ENCODE assay signal across 12 mouse cellular contexts in the genomic region with DNA sequence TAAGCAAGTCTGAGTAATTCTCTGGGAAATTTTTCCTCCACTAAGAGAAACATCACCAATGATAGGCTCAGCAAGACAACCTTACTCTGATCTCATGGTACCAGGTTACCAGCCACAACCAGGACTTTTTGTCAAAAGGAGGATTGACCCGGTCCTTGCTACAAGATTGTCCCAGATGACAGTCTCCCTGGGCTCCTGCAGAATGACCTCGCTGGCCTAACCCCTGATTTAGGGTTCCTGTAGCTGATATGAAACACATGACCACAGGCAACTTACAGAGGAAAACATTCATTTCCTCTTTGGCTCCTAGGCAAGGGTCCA.
A peak's percentile ranks its signal among the peaks of the same experiment; 100 is the strongest.
DNase-seq lines count a peak whose midpoint lies in the region; ATAC-seq and TF ChIP-seq lines count a peak whose summit lies in the region.
"Had no signal": no experiment of that assay in that cellular context is flagged by ENCODE, and none has a peak within 500 bp of the region (broad histone marks: within the 10 kb centered on the region; RNA-seq: fewer than 3 reads in every experiment).

No protein-coding gene starts in this region.

- no peak overlapping the region for H3K4me3 ChIP-seq in hindbrain, embryonic 14.5 days (replicated peaks; ENCODE audit: low read length)
- H3K4me3 ChIP-seq in hindbrain, postnatal 0 days (ENCODE audit: low read length): no peak overlapping the region
- peak overlapping the region; percentile 37 for H3K4me3 ChIP-seq in bone marrow macrophage, adult 2 months (ENCODE audit: insufficient read depth, low read length)
- no peak overlapping the region for H3K4me3 ChIP-seq in heart, embryonic 14.5 days (ENCODE audit: control insufficient read depth in 1 of 2, insufficient read depth in 1 of 2, low read depth in 1 of 2, low read length in 2 of 2)
- no peak overlapping the region for H3K4me3 ChIP-seq in thymus, adult 2 months (ENCODE audit: control insufficient read depth, insufficient read depth, low read length)
- H3K4me3 ChIP-seq: neural tube, embryonic 12.5 days had no signal

- WGBS in hindbrain, embryonic 14.5 days: 90% methylated on average over 2 of the region's 2 CpGs
- 73% methylated on average over 2 of the region's 2 CpGs for WGBS in hindbrain, postnatal 0 days
- WGBS in heart, embryonic 14.5 days: 57% methylated on average over 2 of the region's 2 CpGs
- WGBS in thymus, adult 2 months: 49% methylated on average over 2 of the region's 2 CpGs

- H3K36me3 ChIP-seq in hindbrain, embryonic 14.5 days (replicated peaks; ENCODE audit: control insufficient read depth, insufficient read depth): peaks cover 18% of the 10 kb centered on the region
- peaks cover 8% of the 10 kb centered on the region; the same call in 1 of the 2 replicates for H3K36me3 ChIP-seq in hindbrain, postnatal 0 days (ENCODE audit: insufficient read depth, low read length)
- peaks cover 16% of the 10 kb centered on the region for H3K36me3 ChIP-seq in heart, embryonic 14.5 days (ENCODE audit: control insufficient read depth, insufficient read depth, low read length)
- no peaks in the 10 kb centered on the region for H3K36me3 ChIP-seq in thymus, adult 2 months (ENCODE audit: control insufficient read depth, insufficient read depth, low read length)

- 0 out of 2 replicates have a peak overlapping the region, but pooled peaks have one; percentile 57 for H3K27ac ChIP-seq in hindbrain, embryonic 14.5 days
- H3K27ac ChIP-seq in hindbrain, postnatal 0 days: no peak overlapping the region; the same call in 1 of the 2 replicates
- peak overlapping the region; percentile 95 for H3K27ac ChIP-seq in bone marrow macrophage, adult 2 months (ENCODE audit: insufficient read depth, low read depth, low read length)
- H3K27ac ChIP-seq in heart, embryonic 14.5 days (replicated peaks in 1 of 2; ENCODE audit: control insufficient read depth in 1 of 2, insufficient read depth in 1 of 2, low read depth in 2 of 2, low read length in 2 of 2): peak overlapping the region; percentile 57 to 72
- H3K27ac ChIP-seq in thymus, adult 2 months (ENCODE audit: control insufficient read depth, insufficient read depth, low read length): no peak overlapping the region; the same call in 1 of the 2 replicates
- H3K27ac ChIP-seq: neural tube, embryonic 12.5 days had no signal

- peaks cover 11% of the 10 kb centered on the region for H3K4me1 ChIP-seq in hindbrain, embryonic 14.5 days (replicated peaks; ENCODE audit: control insufficient read depth, insufficient read depth, low read length)
- H3K4me1 ChIP-seq in hindbrain, postnatal 0 days (ENCODE audit: insufficient read depth, low read length): no peaks in the 10 kb centered on the region
- H3K4me1 ChIP-seq in bone marrow macrophage, adult 2 months (ENCODE audit: control insufficient read depth, insufficient read depth, low read length): peaks cover 28% of the 10 kb centered on the region
- peaks cover 2 to 14% of the 10 kb centered on the region in 2 experiments; a peak in 2 of 4 replicates for H3K4me1 ChIP-seq in heart, embryonic 14.5 days (ENCODE audit: control insufficient read depth in 2 of 2, insufficient read depth in 2 of 2, low read length in 2 of 2)
- H3K4me1 ChIP-seq in thymus, adult 2 months (replicated peaks; ENCODE audit: control insufficient read depth, insufficient read depth, low read length): no peaks in the 10 kb centered on the region; the same call in 1 of the 2 replicates
- H3K4me1 ChIP-seq: neural tube, embryonic 12.5 days had no signal

- no peak for TF ChIP-seq POLR2A in bone marrow macrophage, adult 2 months (IDR thresholded peaks at IDR 0.05; ENCODE audit: borderline replicate concordance, low read depth, low read length)
- no peak for TF ChIP-seq POLR2A in thymus, adult 2 months (IDR thresholded peaks at IDR 0.05; ENCODE audit: control insufficient read depth, extremely low read depth, insufficient read depth, low read length, poor library complexity)

- TF ChIP-seq CTCF in hindbrain, postnatal 0 days (IDR thresholded peaks at IDR 0.05; ENCODE audit: low read depth): no peak
- TF ChIP-seq CTCF in bone marrow macrophage, adult 2 months (IDR thresholded peaks at IDR 0.05; ENCODE audit: low read depth, low read length): no peak
- no peak for TF ChIP-seq CTCF in thymus, adult 2 months (IDR thresholded peaks at IDR 0.05; ENCODE audit: borderline replicate concordance, control insufficient read depth, extremely low read depth, insufficient read depth, low read length, poor library complexity)

- H3K9ac ChIP-seq in hindbrain, embryonic 14.5 days: no peak overlapping the region
- H3K9ac ChIP-seq in hindbrain, postnatal 0 days (replicated peaks; ENCODE audit: low read length): no peak overlapping the region
- H3K9ac ChIP-seq in heart, embryonic 14.5 days (ENCODE audit: low read length): no peak overlapping the region
- H3K9ac ChIP-seq: neural tube, embryonic 12.5 days had no signal

- ATAC-seq in hindbrain, embryonic 14.5 days (ENCODE audit: low FRiP score): no peak
- ATAC-seq in hindbrain, postnatal 0 days: no peak
- no peak for ATAC-seq in heart, embryonic 14.5 days (ENCODE audit: insufficient number of reproducible peaks, insufficient read depth, low FRiP score, low read depth)
- ATAC-seq in megakaryocyte, adult 5-6 weeks (ENCODE audit: poor library complexity, severe bottlenecking): peak; percentile 69
- ATAC-seq: forebrain, embryonic 16.5 days had no signal

- intact Hi-C loops in left cerebral cortex, postnatal 25 days (cut with DNase I): no loop called here

- H3K9me3 ChIP-seq in hindbrain, embryonic 14.5 days (ENCODE audit: control insufficient read depth, low read length): no peaks in the 10 kb centered on the region
- H3K9me3 ChIP-seq in hindbrain, postnatal 0 days (ENCODE audit: low read length): no peaks in the 10 kb centered on the region
- no peaks in the 10 kb centered on the region for H3K9me3 ChIP-seq in heart, embryonic 14.5 days (ENCODE audit: control insufficient read depth, low read length)
- H3K9me3 ChIP-seq: neural tube, embryonic 12.5 days had no signal

- no peak overlapping the region for H3K4me2 ChIP-seq in hindbrain, embryonic 14.5 days (replicated peaks)
- H3K4me2 ChIP-seq in hindbrain, postnatal 0 days (ENCODE audit: low read depth, low read length): no peak overlapping the region
- H3K4me2 ChIP-seq in heart, embryonic 14.5 days (ENCODE audit: low read length): no peak overlapping the region
- H3K4me2 ChIP-seq: neural tube, embryonic 12.5 days had no signal

- DNase-seq in hindbrain, embryonic 14.5 days (ENCODE audit: low spot score): no peak
- DNase-seq in hindbrain, postnatal 0 days (ENCODE audit: low spot score): no peak
- DNase-seq in ovary, postnatal 14 days (ENCODE audit: low spot score): no peak
- no peak for DNase-seq in thymus, adult 2 months
- DNase-seq in left cerebral cortex, postnatal 25 days (ENCODE audit: low spot score in 2 of 2): no peak
- DNase-seq: layer of hippocampus, postnatal 36 days; thymus, postnatal 14 days had no signal

- no peaks in the 10 kb centered on the region for H3K27me3 ChIP-seq in hindbrain, embryonic 14.5 days (ENCODE audit: control insufficient read depth, insufficient read depth, low read length)
- no peaks in the 10 kb centered on the region for H3K27me3 ChIP-seq in hindbrain, postnatal 0 days (ENCODE audit: insufficient read depth, low read length)
- no peaks in the 10 kb centered on the region for H3K27me3 ChIP-seq in heart, embryonic 14.5 days (ENCODE audit: control insufficient read depth, insufficient read depth, low read length)
- H3K27me3 ChIP-seq in thymus, adult 2 months (ENCODE audit: control insufficient read depth, insufficient read depth, low read length): no peaks in the 10 kb centered on the region
- H3K27me3 ChIP-seq: neural tube, embryonic 12.5 days had no signal

Comparison
In these comparisons a context has a peak if more than half of its experiments do, and no peak if none do; other contexts are left out.
1. H3K27ac ChIP-seq: peak in hindbrain, embryonic 14.5 days (single experiment), bone marrow macrophage, adult 2 months (single experiment) and heart, embryonic 14.5 days (2 of 2); none in hindbrain, postnatal 0 days (single experiment) and thymus, adult 2 months (single experiment).